Mouse (Mus musculus): Measurements from ENCODE around the gene Bcl11a. TPM values are rescaled to one million over a fixed set of nuclear protein-coding genes. Genes with fewer than 3 reads are reported as not detected.

Gene Bcl11a
- polyA plus RNA-seq, 1 experiment: 0.72 TPM

DNA sequence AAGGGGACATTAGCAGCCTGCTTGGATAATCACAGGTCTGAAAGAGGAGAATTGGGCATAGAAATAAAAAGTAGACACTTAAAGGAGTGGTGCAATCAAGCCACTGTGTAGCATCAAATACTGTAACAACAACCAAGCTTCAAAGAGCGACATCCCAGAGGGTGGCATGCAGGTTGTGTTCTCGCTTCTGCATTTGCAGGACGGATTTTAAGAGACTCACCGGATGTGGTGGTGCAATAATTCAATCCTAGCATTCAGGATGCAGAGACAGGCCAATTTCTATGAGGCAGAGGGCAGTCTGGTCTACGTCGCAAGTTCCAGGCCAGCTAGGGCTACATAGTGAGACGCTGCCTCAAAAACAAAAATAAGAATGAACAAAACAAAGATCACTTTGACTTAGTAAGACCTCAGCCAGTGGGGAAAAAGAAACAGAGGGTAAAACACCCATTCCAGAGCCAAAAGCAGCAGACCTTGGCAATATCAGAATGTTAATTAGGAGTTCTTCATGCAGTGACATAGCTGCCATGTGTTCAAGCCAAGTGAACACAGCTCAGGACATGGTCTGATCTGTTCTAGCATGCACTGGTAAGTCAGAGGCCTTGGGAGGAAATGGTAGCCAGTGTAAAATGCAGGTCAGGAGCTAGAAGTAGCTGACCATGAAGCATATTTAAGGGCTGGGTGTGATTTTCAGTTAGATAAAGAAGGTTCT is 74.4 kb downstream of the Bcl11a start:
- Histone ChIP-seq H3K4me3 (ENCODE audit: insufficient read depth, low read depth, low read length) (no peak overlapping the region), H3K4me1 (ENCODE audit: control insufficient read depth, insufficient read depth, low read length) (no peaks in the 10 kb centered on the region), H3K27me3 (replicated peaks; ENCODE audit: control insufficient read depth, insufficient read depth, low read length) (no peaks in the 10 kb centered on the region), H3K27ac (ENCODE audit: insufficient read depth, low read depth, low read length) (no peak overlapping the region), H3K36me3 (ENCODE audit: control insufficient read depth, insufficient read depth, low read length) (no peaks in the 10 kb centered on the region)
- DNase-seq: peak; percentile 21
- WGBS: 88% methylated on average over 7 of the region's 7 CpGs
- no peak for TF ChIP-seq CTCF (conservative IDR thresholded peaks at IDR 0.05; ENCODE audit: insufficient read depth, insufficient read length, low read depth, low read length)
- no peak for TF ChIP-seq POLR2A (IDR thresholded peaks at IDR 0.05; ENCODE audit: low read depth, low read length)

DNA sequence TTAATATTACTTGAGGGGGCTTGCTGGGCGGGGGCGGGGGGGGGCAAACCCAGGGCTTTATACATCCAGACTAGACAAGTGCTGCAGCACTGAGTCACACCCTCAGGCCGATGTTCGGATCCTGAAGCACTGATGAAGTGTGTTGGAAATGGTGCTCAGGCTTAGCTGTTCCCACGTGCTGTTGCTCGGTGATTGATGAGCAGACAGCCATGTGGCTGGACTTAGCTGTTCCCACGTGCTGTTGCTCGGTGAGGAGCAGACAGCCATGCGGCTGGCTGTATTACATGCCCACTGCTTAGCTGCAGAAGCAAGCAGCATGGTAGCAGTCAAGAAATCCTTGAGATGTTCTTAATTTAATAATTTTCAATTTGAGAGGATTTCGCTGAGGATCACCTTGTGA is 75.2 kb downstream of the Bcl11a start:
- WGBS: 75% methylated on average over 10 of the region's 10 CpGs

GRCm38 (mm10) chr11:24158026-24158425 is 80.2 kb downstream of the Bcl11a start:
- Histone ChIP-seq H3K4me3 (ENCODE audit: insufficient read depth, low read depth, low read length) (no peak overlapping the region), H3K27me3 (replicated peaks; ENCODE audit: control insufficient read depth, insufficient read depth, low read length) (no peaks in the 10 kb centered on the region), H3K4me1 (ENCODE audit: control insufficient read depth, insufficient read depth, low read length) (no peaks in the 10 kb centered on the region), H3K27ac (ENCODE audit: insufficient read depth, low read depth, low read length) (no peak overlapping the region), H3K36me3 (ENCODE audit: control insufficient read depth, insufficient read depth, low read length) (no peaks in the 10 kb centered on the region)
- TF ChIP-seq CTCF (conservative IDR thresholded peaks at IDR 0.05; ENCODE audit: insufficient read depth, insufficient read length, low read depth, low read length): no peak
- no peak for TF ChIP-seq POLR2A (IDR thresholded peaks at IDR 0.05; ENCODE audit: low read depth, low read length)
- no peak for DNase-seq
- WGBS: 53% methylated on average over 9 of the region's 9 CpGs

More for the DNA sequence above, 75.2 kb downstream of the Bcl11a start:
- no peaks in the 10 kb centered on the region for H3K36me3 ChIP-seq (ENCODE audit: control insufficient read depth, insufficient read depth, low read length)
- H3K4me1 ChIP-seq (ENCODE audit: control insufficient read depth, insufficient read depth, low read length): no peaks in the 10 kb centered on the region
- no peaks in the 10 kb centered on the region for H3K27me3 ChIP-seq (replicated peaks; ENCODE audit: control insufficient read depth, insufficient read depth, low read length)
- DNase-seq: no peak
- TF ChIP-seq CTCF (conservative IDR thresholded peaks at IDR 0.05; ENCODE audit: insufficient read depth, insufficient read length, low read depth, low read length) (no peak), POLR2A (IDR thresholded peaks at IDR 0.05; ENCODE audit: low read depth, low read length) (no peak)
- no peak overlapping the region for H3K27ac ChIP-seq (ENCODE audit: insufficient read depth, low read depth, low read length)
- H3K4me3 ChIP-seq (ENCODE audit: insufficient read depth, low read depth, low read length): no peak overlapping the region

- WGBS: 90% methylated on average over 2 of the region's 2 CpGs
- H3K4me1 ChIP-seq (ENCODE audit: control insufficient read depth, insufficient read depth, low read length): no peaks in the 10 kb centered on the region
- H3K27me3 ChIP-seq (replicated peaks; ENCODE audit: control insufficient read depth, insufficient read depth, low read length): no peaks in the 10 kb centered on the region
- H3K27ac ChIP-seq (ENCODE audit: insufficient read depth, low read depth, low read length): no peak overlapping the region
- no peak for DNase-seq
- H3K4me3 ChIP-seq (ENCODE audit: insufficient read depth, low read depth, low read length): no peak overlapping the region
- H3K36me3 ChIP-seq (ENCODE audit: control insufficient read depth, insufficient read depth, low read length): no peaks in the 10 kb centered on the region
- TF ChIP-seq POLR2A (IDR thresholded peaks at IDR 0.05; ENCODE audit: low read depth, low read length) (no peak), CTCF (conservative IDR thresholded peaks at IDR 0.05; ENCODE audit: insufficient read depth, insufficient read length, low read depth, low read length) (no peak)
Observed at GRCm38 (mm10) chr11:24159656-24160055, 81.8 kb downstream of the Bcl11a start.

DNA sequence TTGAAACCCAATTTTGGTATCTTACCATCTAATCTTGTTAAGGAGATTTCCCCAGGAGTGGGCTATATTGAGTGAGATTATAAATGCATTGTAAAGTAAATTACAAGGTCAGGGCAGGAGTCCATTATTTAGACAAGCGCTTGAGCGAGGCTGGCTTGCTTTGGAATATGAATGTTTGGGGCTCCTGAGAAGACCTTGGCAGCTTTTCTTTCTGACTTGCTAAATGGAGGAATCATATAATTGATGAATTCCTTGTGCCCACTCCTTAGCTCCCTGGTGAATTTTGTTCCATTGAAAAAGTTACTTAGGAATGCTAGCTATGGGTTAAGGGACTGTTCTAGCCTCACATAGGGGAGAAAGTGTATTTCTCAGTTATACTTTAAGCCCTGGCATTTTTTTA is 83.6 kb downstream of the Bcl11a start:
- DNase-seq: no peak
- H3K27ac ChIP-seq (ENCODE audit: insufficient read depth, low read depth, low read length): no peak overlapping the region
- no peaks in the 10 kb centered on the region for H3K27me3 ChIP-seq (replicated peaks; ENCODE audit: control insufficient read depth, insufficient read depth, low read length)
- no peak for TF ChIP-seq POLR2A (IDR thresholded peaks at IDR 0.05; ENCODE audit: low read depth, low read length)
- TF ChIP-seq CTCF (conservative IDR thresholded peaks at IDR 0.05; ENCODE audit: insufficient read depth, insufficient read length, low read depth, low read length): no peak
- H3K4me3 ChIP-seq (ENCODE audit: insufficient read depth, low read depth, low read length): no peak overlapping the region
- H3K4me1 ChIP-seq (ENCODE audit: control insufficient read depth, insufficient read depth, low read length): no peaks in the 10 kb centered on the region
- WGBS: 89% methylated on average over 2 of the region's 2 CpGs
- no peaks in the 10 kb centered on the region for H3K36me3 ChIP-seq (ENCODE audit: control insufficient read depth, insufficient read depth, low read length)

DNA sequence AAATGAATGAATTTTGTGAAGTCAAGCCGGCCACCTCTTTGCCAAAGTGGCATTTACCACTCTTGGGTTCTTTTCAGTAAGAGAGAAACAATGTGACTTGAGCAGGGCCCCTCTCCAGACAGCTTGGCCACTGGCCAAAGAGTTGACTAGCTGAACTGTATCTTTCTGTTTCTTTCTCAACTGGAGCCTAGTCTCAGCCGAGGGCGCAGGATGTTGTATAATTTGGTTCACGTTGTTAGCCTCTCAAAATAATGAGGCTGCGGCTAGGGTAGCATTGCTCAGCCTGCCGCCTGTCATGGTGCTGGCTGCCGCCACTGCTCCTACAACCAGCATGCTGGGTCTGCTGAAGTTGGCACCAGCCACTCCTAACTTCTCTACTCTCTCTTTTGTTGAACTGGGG is 84.2 kb downstream of the Bcl11a start:
- no peaks in the 10 kb centered on the region for H3K27me3 ChIP-seq (replicated peaks; ENCODE audit: control insufficient read depth, insufficient read depth, low read length)
- TF ChIP-seq CTCF (conservative IDR thresholded peaks at IDR 0.05; ENCODE audit: insufficient read depth, insufficient read length, low read depth, low read length): no peak
- TF ChIP-seq POLR2A (IDR thresholded peaks at IDR 0.05; ENCODE audit: low read depth, low read length): no peak
- no peaks in the 10 kb centered on the region for H3K36me3 ChIP-seq (ENCODE audit: control insufficient read depth, insufficient read depth, low read length)
- H3K4me3 ChIP-seq (ENCODE audit: insufficient read depth, low read depth, low read length): no peak overlapping the region
- H3K4me1 ChIP-seq (ENCODE audit: control insufficient read depth, insufficient read depth, low read length): no peaks in the 10 kb centered on the region
- H3K27ac ChIP-seq (ENCODE audit: insufficient read depth, low read depth, low read length): no peak overlapping the region
- 56% methylated on average over 7 of the region's 7 CpGs for WGBS
- no peak for DNase-seq

GRCm38 (mm10) chr11:24163072-24163471 is 85.2 kb downstream of the Bcl11a start:
- WGBS: 97% methylated on average over 8 of the region's 8 CpGs
- no peaks in the 10 kb centered on the region for H3K36me3 ChIP-seq (ENCODE audit: control insufficient read depth, insufficient read depth, low read length)
- no peak overlapping the region for H3K27ac ChIP-seq (ENCODE audit: insufficient read depth, low read depth, low read length)
- no peaks in the 10 kb centered on the region for H3K27me3 ChIP-seq (replicated peaks; ENCODE audit: control insufficient read depth, insufficient read depth, low read length)
- no peak for DNase-seq
- no peaks in the 10 kb centered on the region for H3K4me1 ChIP-seq (ENCODE audit: control insufficient read depth, insufficient read depth, low read length)
- H3K4me3 ChIP-seq (ENCODE audit: insufficient read depth, low read depth, low read length): no peak overlapping the region
- TF ChIP-seq CTCF (conservative IDR thresholded peaks at IDR 0.05; ENCODE audit: insufficient read depth, insufficient read length, low read depth, low read length) (no peak), POLR2A (IDR thresholded peaks at IDR 0.05; ENCODE audit: low read depth, low read length) (no peak)

Data from kidney, adult 2 months (tissue).